Mouse (Mus musculus) retina, embryonic 14.5 days (tissue): ENCODE results near the gene Trim63.

ENCODE experiments used
- DNase-seq: peaks from one replicate; pipeline ENCODE4 v3.0.0-alpha.2; 2015; ENCODE audit warnings: low spot score

The Trim63 gene

GRCm38 (mm10) chr4:134298626-134299497, 16.1 kb upstream of the Trim63 start:
- no peak for DNase-seq

- DNase-seq, result no peak
Measured at GRCm38 (mm10) chr4:134299498-134299810, 15.5 kb upstream of the Trim63 start.

GRCm38 (mm10) chr4:134300316-134300715, 14.6 kb upstream of the Trim63 start:
- DNase-seq, result no peak

GRCm38 (mm10) chr4:134302084-134302483, 12.8 kb upstream of the Trim63 start:
- DNase-seq, result no peak

GRCm38 (mm10) chr4:134306963-134307362, 8.0 kb upstream of the Trim63 start:
- DNase-seq, result no peak

- DNase-seq, result peak; percentile 45
Measured at GRCm38 (mm10) chr4:134307367-134308072, 7.4 kb upstream of the Trim63 start.

GRCm38 (mm10) chr4:134310106-134310505, 4.8 kb upstream of the Trim63 start:
- DNase-seq, result no peak

- DNase-seq, result no peak
Measured at GRCm38 (mm10) chr4:134310656-134311055, 4.3 kb upstream of the Trim63 start.

GRCm38 (mm10) chr4:134311784-134312183, 3.1 kb upstream of the Trim63 start:
- no peak for DNase-seq

- DNase-seq, result no peak
Measured at GRCm38 (mm10) chr4:134312341-134312740, 2.6 kb upstream of the Trim63 start.

GRCm38 (mm10) chr4:134312901-134313300, 2.0 kb upstream of the Trim63 start:
- DNase-seq, result no peak

GRCm38 (mm10) chr4:134314081-134314655, 752 bp upstream of the Trim63 start:
- DNase-seq, result no peak

GRCm38 (mm10) chr4:134315470-134315869, 550 bp downstream of the Trim63 start:
- DNase-seq, result no peak

- no peak for DNase-seq
Measured at GRCm38 (mm10) chr4:134316390-134316789, 1.5 kb downstream of the Trim63 start.

- no peak for DNase-seq
Measured at GRCm38 (mm10) chr4:134319074-134319473, 4.2 kb downstream of the Trim63 start.

GRCm38 (mm10) chr4:134319674-134320073, 4.8 kb downstream of the Trim63 start:
- DNase-seq, result no peak

- DNase-seq, result no peak
Measured at GRCm38 (mm10) chr4:134321524-134321923, 6.6 kb downstream of the Trim63 start.

GRCm38 (mm10) chr4:134324655-134325054, 9.7 kb downstream of the Trim63 start:
- DNase-seq, result no peak

GRCm38 (mm10) chr4:134326859-134327530, 12.1 kb downstream of the Trim63 start:
- DNase-seq, result no peak

- no peak for DNase-seq
Measured at GRCm38 (mm10) chr4:134328151-134328550, 13.2 kb downstream of the Trim63 start.

GRCm38 (mm10) chr4:134328832-134329231, 13.9 kb downstream of the Trim63 start:
- no peak for DNase-seq

- DNase-seq, result no peak
Measured at GRCm38 (mm10) chr4:134330281-134330680, 15.4 kb downstream of the Trim63 start.
